Mouse (Mus musculus) heart, embryonic 14.5 days (tissue): ENCODE data around the gene Creb3l2. TPM values are rescaled to one million over a fixed set of nuclear protein-coding genes. Genes with fewer than 3 reads are reported as not detected.

Source experiments
- ATAC-seq: fragments of 200-750 bp; cut with Nextera tagmentation; 2 replicates; pipeline ENCODE4 v1.8.0; 2017; ENCODE audit warnings: low read depth, moderate TSS enrichment; ENCODE audit not compliant: insufficient number of reproducible peaks, insufficient read depth, low FRiP score
- H3K27ac ChIP-seq, 2 experiments: fragments of 200-500 bp in 1 of 2; fragments of 300-500 bp in 1 of 2; sonication (generic) in 1 of 2; replicated peaks in 1 of 2; 2 replicates each; pipeline ENCODE4 v1.5.1; 2012 to 2014; ENCODE audit warnings: low read depth in 2 of 2, low read length in 2 of 2, control low read depth in 1 of 2, mild to moderate bottlenecking in 1 of 2, mixed read lengths in 1 of 2; ENCODE audit not compliant: control insufficient read depth in 1 of 2, insufficient read depth in 1 of 2
- H3K27me3 ChIP-seq: fragments of 300-500 bp; sonication (generic); 2 replicates; pipeline ENCODE4 v1.6.1; 2014; ENCODE audit warnings: mild to moderate bottlenecking, low read length, control low read depth; ENCODE audit not compliant: control insufficient read depth, insufficient read depth
- H3K36me3 ChIP-seq: fragments of 300-500 bp; sonication (generic); 2 replicates; pipeline ENCODE4 v1.6.1; 2014; ENCODE audit warnings: mild to moderate bottlenecking, control low read depth, low read length, mixed read lengths; ENCODE audit not compliant: control insufficient read depth, insufficient read depth
- H3K4me1 ChIP-seq, 2 experiments: fragments of 200-500 bp in 1 of 2; fragments of 300-500 bp in 1 of 2; sonication (generic) in 1 of 2; 2 replicates each; pipeline ENCODE4 v1.6.1; 2012 to 2014; ENCODE audit warnings: low read length in 2 of 2, control low read depth in 1 of 2, mixed read lengths in 1 of 2; ENCODE audit not compliant: control insufficient read depth in 2 of 2, insufficient read depth in 2 of 2
- H3K4me2 ChIP-seq: fragments of 300-500 bp; sonication (generic); 2 replicates; pipeline ENCODE4 v1.6.1; 2014; ENCODE audit warnings: mild to moderate bottlenecking, low read length
- H3K4me3 ChIP-seq, 2 experiments: fragments of 200-500 bp in 1 of 2; fragments of 300-500 bp in 1 of 2; sonication (generic) in 1 of 2; 2 replicates each; pipeline ENCODE4 v1.5.1; 2012 to 2014; ENCODE audit warnings: low read length in 2 of 2, mild to moderate bottlenecking in 2 of 2, control low read depth in 1 of 2, low read depth in 1 of 2, moderate library complexity in 1 of 2; ENCODE audit not compliant: control insufficient read depth in 1 of 2, insufficient read depth in 1 of 2
- H3K9ac ChIP-seq: fragments of 300-500 bp; sonication (generic); 2 replicates; pipeline ENCODE4 v1.6.1; 2014; ENCODE audit warnings: mild to moderate bottlenecking, low read length
- H3K9me3 ChIP-seq: fragments of 300-500 bp; sonication (generic); 2 replicates; pipeline ENCODE4 v1.6.1; 2016; ENCODE audit warnings: low read length, control low read depth; ENCODE audit not compliant: control insufficient read depth
- WGBS: fragments of 180-500 bp; shearing (Covaris S2); extraction: QIAGEN DNeasy Blood & Tissue Kit; methylation state at CpG from one replicate; pipeline ENCODE4 v1.1.7; 2014; 5-methylcytosine and 5-hydroxymethylcytosine counted together
- polyA plus RNA-seq: library from polyadenylated mRNA; unstranded; fragments of >200 nt; fragmentation: Nextera tagmentation; extraction: Ambion mirVana; gene quantifications from 2 replicates; pipeline ENCODE4 v1.2.1, GENCODE M21; 2014

Gene Creb3l2
- polyA plus RNA-seq, 1 experiment from 2014 or later = 39.9 TPM

GRCm38 (mm10) chr6:37441251-37442011 is 515 bp downstream of the Creb3l2 start:
- peak overlapping the region; percentile 82 to 92 for H3K27ac ChIP-seq
- peaks cover 4% of the 10 kb centered on the region; the same call in 1 of the 2 replicates for H3K9me3 ChIP-seq
- peak overlapping the region; percentile 94 for H3K4me2 ChIP-seq
- no peaks in the 10 kb centered on the region for H3K27me3 ChIP-seq
- peak overlapping the region; percentile 90 for H3K9ac ChIP-seq
- H3K36me3 ChIP-seq = peaks cover 19% of the 10 kb centered on the region
- peaks cover 8 to 35% of the 10 kb centered on the region in 2 experiments; a peak in 3 of 4 replicates for H3K4me1 ChIP-seq
- WGBS = under 1% methylated on average over 40 of the region's 40 CpGs
- H3K4me3 ChIP-seq = peak overlapping the region; percentile 67 to 95
- ATAC-seq = peak; percentile 64

GRCm38 (mm10) chr6:37440491-37441250 is 1.3 kb downstream of the Creb3l2 start:
- H3K27ac ChIP-seq = peak overlapping the region; percentile 82 to 86
- H3K36me3 ChIP-seq = peaks cover 25% of the 10 kb centered on the region
- peaks cover 4% of the 10 kb centered on the region; the same call in 1 of the 2 replicates for H3K9me3 ChIP-seq
- ATAC-seq = no peak
- WGBS = 2% methylated on average over 12 of the region's 12 CpGs
- peak overlapping the region; percentile 90 for H3K9ac ChIP-seq
- peak overlapping the region; percentile 67 to 95 for H3K4me3 ChIP-seq
- peaks cover 8 to 42% of the 10 kb centered on the region in 2 experiments; a peak in 3 of 4 replicates for H3K4me1 ChIP-seq
- H3K27me3 ChIP-seq = no peaks in the 10 kb centered on the region
- H3K4me2 ChIP-seq = peak overlapping the region; percentile 94

- H3K9me3 ChIP-seq = no peaks in the 10 kb centered on the region
- peak overlapping the region; percentile 90 for H3K9ac ChIP-seq
- peak overlapping the region; percentile 82 to 86 for H3K27ac ChIP-seq
- no peaks in the 10 kb centered on the region for H3K27me3 ChIP-seq
- peaks cover 11 to 50% of the 10 kb centered on the region in 2 experiments for H3K4me1 ChIP-seq
- WGBS = 22% methylated on average over 13 of the region's 13 CpGs
- peak overlapping the region; percentile 67 to 95 for H3K4me3 ChIP-seq
- H3K36me3 ChIP-seq = peaks cover 29% of the 10 kb centered on the region
- H3K4me2 ChIP-seq = peak overlapping the region; percentile 94
- no peak for ATAC-seq
Measured at GRCm38 (mm10) chr6:37439676-37440490, 2.1 kb downstream of the Creb3l2 start.

GRCm38 (mm10) chr6:37438510-37438909 is 3.4 kb downstream of the Creb3l2 start:
- H3K4me2 ChIP-seq = peak overlapping the region; percentile 94
- H3K36me3 ChIP-seq = peaks cover 29% of the 10 kb centered on the region
- no peaks in the 10 kb centered on the region for H3K27me3 ChIP-seq
- peak overlapping the region in 1 of 2 experiments; percentile 67; a peak in 1 of 4 replicates for H3K4me3 ChIP-seq
- no peaks in the 10 kb centered on the region for H3K9me3 ChIP-seq
- ATAC-seq = no peak
- peak overlapping the region; percentile 90 for H3K9ac ChIP-seq
- 88% methylated on average over 3 of the region's 3 CpGs for WGBS
- no peak overlapping the region; a peak in 1 of 4 replicates for H3K27ac ChIP-seq
- H3K4me1 ChIP-seq = peaks cover 21 to 61% of the 10 kb centered on the region in 2 experiments

GRCm38 (mm10) chr6:37437086-37437485 is 4.9 kb downstream of the Creb3l2 start:
- H3K36me3 ChIP-seq = peaks cover 29% of the 10 kb centered on the region
- no peak overlapping the region for H3K4me3 ChIP-seq
- 91% methylated on average over 13 of the region's 13 CpGs for WGBS
- peak overlapping the region; percentile 94; the same call in 1 of the 2 replicates for H3K4me2 ChIP-seq
- H3K9ac ChIP-seq = no peak overlapping the region
- H3K27ac ChIP-seq = no peak overlapping the region
- no peak for ATAC-seq
- no peaks in the 10 kb centered on the region for H3K9me3 ChIP-seq
- H3K4me1 ChIP-seq = peaks cover 31 to 67% of the 10 kb centered on the region in 2 experiments
- no peaks in the 10 kb centered on the region for H3K27me3 ChIP-seq

GRCm38 (mm10) chr6:37435391-37435790 is 6.6 kb downstream of the Creb3l2 start:
- H3K4me3 ChIP-seq = no peak overlapping the region
- H3K9ac ChIP-seq = peak overlapping the region; percentile 42; the same call in 1 of the 2 replicates
- H3K4me1 ChIP-seq = peaks cover 40 to 84% of the 10 kb centered on the region in 2 experiments
- H3K27ac ChIP-seq = peak overlapping the region; percentile 0 to 74; a peak in 2 of 4 replicates
- peaks cover 29% of the 10 kb centered on the region for H3K36me3 ChIP-seq
- H3K9me3 ChIP-seq = no peaks in the 10 kb centered on the region
- H3K4me2 ChIP-seq = peak overlapping the region; percentile 26
- 20% methylated on average over 6 of the region's 6 CpGs for WGBS
- H3K27me3 ChIP-seq = no peaks in the 10 kb centered on the region
- no peak for ATAC-seq
